Mouse (Mus musculus) brain, embryonic 14.5 days (tissue): ENCODE measurements around the gene Slc1a2.

Experiments
- CTCF ChIP-seq: fragments of 200-500 bp; IDR thresholded peaks from 2 replicates; pipeline ENCODE4 v1.5.1; 2012; ENCODE audit warnings: inconsistent platforms, mild to moderate bottlenecking, moderate library complexity, borderline replicate concordance; ENCODE audit not compliant: insufficient read depth, insufficient read length; ENCODE audit errors: extremely low read depth
- POLR2A ChIP-seq: fragments of 200-500 bp; IDR thresholded peaks from 2 replicates; pipeline ENCODE4 v1.6.1; 2012; ENCODE audit warnings: mild to moderate bottlenecking, inconsistent platforms, borderline replicate concordance; ENCODE audit not compliant: poor library complexity, insufficient read depth, insufficient read length, severe bottlenecking; ENCODE audit errors: extremely low read depth

DNA sequence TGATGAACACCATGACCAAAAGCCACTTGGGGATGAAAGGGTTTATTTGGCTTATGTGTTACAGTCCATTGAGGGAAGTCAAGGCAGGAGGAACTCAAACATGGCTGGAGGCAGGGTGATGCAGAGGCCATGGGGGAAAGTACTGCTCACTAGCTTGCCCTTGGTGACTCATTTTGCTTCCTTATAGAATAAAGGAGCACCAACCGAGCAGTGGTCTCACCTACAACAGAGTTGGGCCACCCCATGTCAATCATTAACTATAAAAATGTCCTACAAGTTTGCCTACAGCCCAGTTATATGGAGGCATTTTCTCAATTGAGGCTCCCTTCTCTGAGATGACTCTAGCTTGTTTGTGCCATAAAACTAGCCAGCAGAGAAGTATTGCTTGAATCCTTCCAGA is 169.4 kb downstream of the Slc1a2 start:
- TF ChIP-seq CTCF (no peak), POLR2A (no peak)
